Mouse (Mus musculus) liver, adult 2 months (tissue): ENCODE measurements around the gene Upf2. TPM values are rescaled to one million over a fixed set of nuclear protein-coding genes. Genes with fewer than 3 reads are reported as not detected.
"Not testable (repeated sequence)": the region's sequence is repeated elsewhere in the genome, so short reads cannot be mapped to it uniquely, and the experiment has no call there.

Source experiments
- DNase-seq: peaks from one replicate; pipeline ENCODE4 v3.0.0-alpha.2; 2011; ENCODE audit warnings: low read depth, low spot score; ENCODE audit errors: extremely low read depth
- H3K27ac ChIP-seq: fragments of 200-500 bp; replicated peaks from 2 replicates; pipeline ENCODE4 v1.5.1; 2012; ENCODE audit warnings: low read depth, mild to moderate bottlenecking, control low read depth, inconsistent platforms, low read length; ENCODE audit not compliant: insufficient read depth
- H3K27me3 ChIP-seq: fragments of 200-500 bp; 2 replicates; pipeline ENCODE4 v1.6.1; 2012; ENCODE audit warnings: mild to moderate bottlenecking, moderate library complexity, low read length, inconsistent platforms; ENCODE audit not compliant: control insufficient read depth, insufficient read depth
- H3K36me3 ChIP-seq: fragments of 200-500 bp; 2 replicates; pipeline ENCODE4 v1.6.1; 2012; ENCODE audit warnings: low read length, inconsistent platforms; ENCODE audit not compliant: control insufficient read depth, insufficient read depth
- H3K4me1 ChIP-seq: fragments of 200-500 bp; 2 replicates; pipeline ENCODE4 v1.6.1; 2011; ENCODE audit warnings: low read length; ENCODE audit not compliant: control insufficient read depth, insufficient read depth
- H3K4me3 ChIP-seq: fragments of 200-500 bp; 2 replicates; pipeline ENCODE4 v1.5.1; 2011; ENCODE audit warnings: low read depth, mild to moderate bottlenecking, control low read depth, low read length, moderate library complexity; ENCODE audit not compliant: insufficient read depth
- H3K79me2 ChIP-seq: fragments of 200-500 bp; 2 replicates; pipeline ENCODE4 v1.6.1; 2012; ENCODE audit warnings: inconsistent platforms, mild to moderate bottlenecking, low read length, moderate library complexity; ENCODE audit not compliant: control insufficient read depth, insufficient read depth
- H3K9ac ChIP-seq: fragments of 200-500 bp; 2 replicates; pipeline ENCODE4 v1.6.1; 2012; ENCODE audit warnings: low read depth, mild to moderate bottlenecking, control low read depth, inconsistent platforms, low read length
- CTCF ChIP-seq: fragments of 200-500 bp; IDR thresholded peaks from 2 replicates; pipeline ENCODE4 v1.5.1; 2011; ENCODE audit warnings: low read depth, low read length, control low read depth
- POLR2A ChIP-seq: fragments of 200-500 bp; IDR thresholded peaks from 2 replicates; pipeline ENCODE4 v1.6.1; 2011; ENCODE audit warnings: low read length, control low read depth; ENCODE audit not compliant: insufficient read depth; ENCODE audit errors: extremely low read depth
- WGBS: fragments of 180-500 bp; shearing (Covaris S2); methylation state at CpG from one replicate; pipeline ENCODE4 v1.1.7; 2018; 5-methylcytosine and 5-hydroxymethylcytosine counted together
- polyA plus RNA-seq: library from polyadenylated mRNA; depleted of rRNA; stranded (reverse); fragments of >200 nt; gene quantifications from 2 replicates; pipeline ENCODE4 v1.2.3, GENCODE M21; 2012
- total RNA-seq: library from RNA; depleted of rRNA; stranded (reverse); fragments of >200 nt; gene quantifications from 2 replicates; pipeline ENCODE4 v1.2.3, GENCODE M21; 2014

Upf2 gene
- total and polyA plus RNA-seq, 2 experiments: 1.6 to 10.1 TPM

- Histone ChIP-seq H3K79me2 (no peaks in the 10 kb centered on the region; the same call in 1 of the 2 replicates), H3K36me3 (peaks cover 40% of the 10 kb centered on the region), H3K27ac (no peak overlapping the region), H3K9ac (no peak overlapping the region), H3K4me3 (no peak overlapping the region), H3K27me3 (no peaks in the 10 kb centered on the region), H3K4me1 (no peaks in the 10 kb centered on the region)
- DNase-seq: no peak
- no peak for TF ChIP-seq CTCF
- no peak for TF ChIP-seq POLR2A
- 95% methylated on average over 4 of the region's 4 CpGs for WGBS
Observed at GRCm38 (mm10) chr2:5977532-5977931, 26.3 kb downstream of the Upf2 start.

- no peak for TF ChIP-seq CTCF
- TF ChIP-seq POLR2A: no peak
- Histone ChIP-seq H3K4me3 (no peak overlapping the region), H3K36me3 (peaks cover 15% of the 10 kb centered on the region), H3K79me2 (no peaks in the 10 kb centered on the region; the same call in 1 of the 2 replicates), H3K4me1 (no peaks in the 10 kb centered on the region), H3K9ac (no peak overlapping the region), H3K27ac (no peak overlapping the region), H3K27me3 (no peaks in the 10 kb centered on the region)
- peak; percentile 37 for DNase-seq
- WGBS: 23% methylated on average over 5 of the region's 5 CpGs
Observed at GRCm38 (mm10) chr2:5995538-5995937, 44.3 kb downstream of the Upf2 start.

- Histone ChIP-seq H3K36me3 (peaks cover 16% of the 10 kb centered on the region), H3K27ac (no peak overlapping the region), H3K27me3 (no peaks in the 10 kb centered on the region), H3K4me1 (no peaks in the 10 kb centered on the region), H3K4me3 (no peak overlapping the region), H3K9ac (no peak overlapping the region), H3K79me2 (no peaks in the 10 kb centered on the region; the same call in 1 of the 2 replicates)
- 91% methylated on average over 3 of the region's 3 CpGs for WGBS
- TF ChIP-seq POLR2A (no peak), CTCF (no peak)
- no peak for DNase-seq
Observed at GRCm38 (mm10) chr2:6003949-6004348, 52.7 kb downstream of the Upf2 start.

GRCm38 (mm10) chr2:6014532-6014931 is 63.3 kb downstream of the Upf2 start:
- 96% methylated on average over 5 of the region's 5 CpGs for WGBS
- no peaks in the 10 kb centered on the region for H3K27me3 ChIP-seq
- no peak for DNase-seq
- no peak overlapping the region for H3K9ac ChIP-seq
- no peaks in the 10 kb centered on the region; the same call in 1 of the 2 replicates for H3K79me2 ChIP-seq
- TF ChIP-seq CTCF (no peak), POLR2A (no peak)
- H3K36me3 ChIP-seq: peaks cover 17% of the 10 kb centered on the region
- no peak overlapping the region for H3K27ac ChIP-seq
- H3K4me1 ChIP-seq: no peaks in the 10 kb centered on the region
- no peak overlapping the region for H3K4me3 ChIP-seq

- not testable (repeated sequence) for H3K4me3 ChIP-seq, H3K4me1 ChIP-seq
- WGBS: 78% methylated on average over 6 of the region's 6 CpGs
Observed at GRCm38 (mm10) chr2:6015182-6015581, 63.9 kb downstream of the Upf2 start.

GRCm38 (mm10) chr2:6020570-6020969 is 69.3 kb downstream of the Upf2 start:
- H3K4me1 ChIP-seq: no peaks in the 10 kb centered on the region
- H3K27ac ChIP-seq: no peak overlapping the region
- H3K9ac ChIP-seq: no peak overlapping the region
- DNase-seq: no peak
- H3K4me3 ChIP-seq: no peak overlapping the region
- TF ChIP-seq CTCF (no peak), POLR2A (no peak)
- H3K36me3 ChIP-seq: peaks cover 28% of the 10 kb centered on the region
- H3K27me3 ChIP-seq: no peaks in the 10 kb centered on the region
- H3K79me2 ChIP-seq: no peaks in the 10 kb centered on the region; the same call in 1 of the 2 replicates

More at GRCm38 (mm10) chr2:6015182-6015581, 63.9 kb downstream of the Upf2 start:
- H3K27ac ChIP-seq, H3K9ac ChIP-seq, DNase-seq, H3K79me2 ChIP-seq, H3K27me3 ChIP-seq: not testable (repeated sequence)
- H3K36me3 ChIP-seq: peaks cover 23% of the 10 kb centered on the region
